Mouse (Mus musculus): ENCODE measurements around the gene Pparg. TPM values are rescaled to one million over a fixed set of nuclear protein-coding genes. Genes with fewer than 3 reads are reported as not detected.

Pparg gene
- polyA plus RNA-seq, 1 experiment from 2014 or later, result 0.65 TPM

DNA sequence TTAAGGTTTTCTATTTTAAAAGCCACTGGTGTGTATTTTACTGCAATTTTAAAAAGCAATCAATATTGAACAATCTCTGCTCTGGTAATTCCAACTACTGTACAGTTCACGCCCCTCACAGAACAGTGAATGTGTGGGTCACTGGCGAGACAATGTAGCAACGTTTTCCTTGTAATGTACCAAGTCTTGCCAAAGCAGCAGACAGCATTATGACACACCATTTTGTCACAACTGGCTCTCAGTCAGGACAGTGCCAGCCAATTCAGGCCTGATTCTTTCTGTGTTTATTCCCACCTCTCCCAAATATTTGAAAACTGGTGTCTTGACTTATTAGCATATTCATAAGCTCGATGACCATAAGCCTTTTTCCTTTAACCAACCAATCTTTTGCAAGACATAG, 60.9 kb downstream of the Pparg start:
- Histone ChIP-seq H3K27ac (no peak overlapping the region), H3K27me3 (no peaks in the 10 kb centered on the region), H3K9me3 (no peaks in the 10 kb centered on the region), H3K4me1 (replicated peaks) (0 out of 2 replicates have a peak, but pooled peaks cover 4% of the 10 kb centered on the region), H3K4me2 (no peak overlapping the region), H3K9ac (replicated peaks) (no peak overlapping the region), H3K36me3 (no peaks in the 10 kb centered on the region), H3K4me3 (replicated peaks) (no peak overlapping the region)
- ATAC-seq (ENCODE audit: insufficient number of reproducible peaks, insufficient read depth, low FRiP score, low TSS enrichment, low read depth), result no peak
- WGBS, result 78% methylated on average over 4 of the region's 4 CpGs

DNA sequence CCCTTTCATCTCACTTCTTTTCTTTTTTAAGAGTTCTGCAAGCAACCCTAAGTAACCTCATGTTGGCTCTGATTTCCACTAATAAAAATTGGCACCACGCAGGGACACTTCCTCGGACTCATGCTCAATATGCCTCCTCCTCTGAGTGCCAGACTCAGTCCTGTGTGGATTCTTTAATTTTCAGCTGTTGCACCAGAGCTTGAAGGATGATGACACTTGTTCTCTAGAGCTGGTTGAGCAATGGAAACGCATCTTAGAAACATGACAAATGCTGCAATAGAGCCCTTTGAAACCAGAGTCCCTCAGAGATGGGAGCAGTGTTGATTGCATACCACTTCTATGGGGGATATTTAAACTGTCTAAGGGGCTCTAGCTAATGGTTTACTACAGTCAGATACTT, 63.7 kb downstream of the Pparg start:
- ATAC-seq (ENCODE audit: insufficient number of reproducible peaks, insufficient read depth, low FRiP score, low TSS enrichment, low read depth), result no peak
- H3K4me1 ChIP-seq (replicated peaks), result 0 out of 2 replicates have a peak, but pooled peaks cover 4% of the 10 kb centered on the region
- H3K9me3 ChIP-seq, result no peaks in the 10 kb centered on the region
- no peaks in the 10 kb centered on the region for H3K36me3 ChIP-seq
- H3K4me2 ChIP-seq, result no peak overlapping the region
- H3K27me3 ChIP-seq, result no peaks in the 10 kb centered on the region
- H3K27ac ChIP-seq, result no peak overlapping the region
- no peak overlapping the region for H3K4me3 ChIP-seq (replicated peaks)
- H3K9ac ChIP-seq (replicated peaks), result no peak overlapping the region
- 65% methylated on average over 3 of the region's 3 CpGs for WGBS

DNA sequence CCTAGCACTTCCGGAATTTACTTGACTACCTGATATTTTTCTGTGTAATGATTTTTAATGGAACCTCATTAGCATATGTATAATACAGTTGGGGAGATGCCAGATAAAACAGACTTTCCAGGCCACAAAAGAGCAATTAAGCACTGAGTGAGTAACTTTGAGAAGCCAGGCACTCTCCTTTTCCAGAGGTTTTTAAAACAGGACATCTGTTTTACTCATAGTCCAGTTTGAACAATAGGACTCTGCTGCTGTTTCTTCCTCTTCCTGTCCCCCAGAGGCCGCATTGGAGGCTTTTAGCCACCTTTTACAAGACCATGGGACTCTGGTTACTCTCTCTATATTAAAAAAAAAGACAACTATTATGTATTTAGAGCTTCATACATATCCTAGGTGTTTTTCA, 72.0 kb downstream of the Pparg start:
- H3K9me3 ChIP-seq, result no peaks in the 10 kb centered on the region

DNA sequence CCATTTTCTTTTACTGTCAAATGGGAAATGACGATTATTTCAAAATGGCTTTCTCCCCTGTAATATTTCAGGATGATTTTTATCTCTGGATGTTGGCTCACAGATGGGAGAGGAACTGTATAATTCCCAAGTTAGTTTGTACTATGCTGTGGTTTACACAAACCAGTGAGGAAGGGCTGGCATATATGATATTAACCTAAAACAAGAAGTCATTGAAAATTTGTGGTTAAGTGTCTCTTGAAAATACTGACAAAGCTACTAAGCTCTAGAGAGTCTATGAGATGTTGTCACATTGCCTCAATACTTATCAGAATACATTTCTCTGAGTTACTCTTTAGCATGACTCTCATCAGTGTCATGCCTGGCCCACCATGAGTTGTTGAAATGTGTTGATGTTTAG, 73.3 kb downstream of the Pparg start:
- H3K4me3 ChIP-seq (replicated peaks), result no peak overlapping the region
- no peak overlapping the region for H3K4me2 ChIP-seq
- H3K27me3 ChIP-seq, result no peaks in the 10 kb centered on the region
- no peaks in the 10 kb centered on the region for H3K9me3 ChIP-seq
- no peaks in the 10 kb centered on the region for H3K36me3 ChIP-seq
- H3K27ac ChIP-seq, result no peak overlapping the region
- WGBS, result 88% methylated on average over 1 of the region's 1 CpGs
- no peak overlapping the region for H3K9ac ChIP-seq (replicated peaks)
- no peaks in the 10 kb centered on the region for H3K4me1 ChIP-seq (replicated peaks)
- ATAC-seq (ENCODE audit: insufficient number of reproducible peaks, insufficient read depth, low FRiP score, low TSS enrichment, low read depth), result no peak

More for the DNA sequence above, 72.0 kb downstream of the Pparg start:
- Histone ChIP-seq H3K27me3 (no peaks in the 10 kb centered on the region), H3K4me3 (replicated peaks) (no peak overlapping the region), H3K4me2 (no peak overlapping the region), H3K4me1 (replicated peaks) (no peaks in the 10 kb centered on the region), H3K27ac (no peak overlapping the region), H3K9ac (replicated peaks) (no peak overlapping the region), H3K36me3 (no peaks in the 10 kb centered on the region)
- WGBS, result 56% methylated on average over 2 of the region's 2 CpGs
- ATAC-seq (ENCODE audit: insufficient number of reproducible peaks, insufficient read depth, low FRiP score, low TSS enrichment, low read depth), result no peak

DNA sequence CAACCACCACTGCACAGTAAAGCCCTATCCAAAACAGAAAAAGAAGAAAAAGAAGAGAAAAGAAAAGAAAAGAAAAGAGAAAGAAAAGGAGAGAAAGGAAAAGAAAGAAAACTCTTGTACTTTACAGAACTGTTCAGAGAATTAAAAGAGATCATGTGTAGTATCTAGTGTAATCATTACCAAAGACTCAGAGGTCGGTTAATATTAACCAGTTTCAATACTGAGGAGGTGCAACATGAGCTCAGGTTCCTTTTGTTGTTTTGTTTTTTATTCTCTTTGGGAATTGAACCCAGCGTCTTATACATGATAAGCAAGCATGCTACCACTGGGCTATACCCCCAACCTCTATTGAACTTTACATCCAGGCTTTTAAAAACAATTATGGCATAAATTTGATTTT, 74.1 kb downstream of the Pparg start:
- WGBS, result 76% methylated on average over 2 of the region's 2 CpGs
- H3K9ac ChIP-seq (replicated peaks), result no peak overlapping the region

DNA sequence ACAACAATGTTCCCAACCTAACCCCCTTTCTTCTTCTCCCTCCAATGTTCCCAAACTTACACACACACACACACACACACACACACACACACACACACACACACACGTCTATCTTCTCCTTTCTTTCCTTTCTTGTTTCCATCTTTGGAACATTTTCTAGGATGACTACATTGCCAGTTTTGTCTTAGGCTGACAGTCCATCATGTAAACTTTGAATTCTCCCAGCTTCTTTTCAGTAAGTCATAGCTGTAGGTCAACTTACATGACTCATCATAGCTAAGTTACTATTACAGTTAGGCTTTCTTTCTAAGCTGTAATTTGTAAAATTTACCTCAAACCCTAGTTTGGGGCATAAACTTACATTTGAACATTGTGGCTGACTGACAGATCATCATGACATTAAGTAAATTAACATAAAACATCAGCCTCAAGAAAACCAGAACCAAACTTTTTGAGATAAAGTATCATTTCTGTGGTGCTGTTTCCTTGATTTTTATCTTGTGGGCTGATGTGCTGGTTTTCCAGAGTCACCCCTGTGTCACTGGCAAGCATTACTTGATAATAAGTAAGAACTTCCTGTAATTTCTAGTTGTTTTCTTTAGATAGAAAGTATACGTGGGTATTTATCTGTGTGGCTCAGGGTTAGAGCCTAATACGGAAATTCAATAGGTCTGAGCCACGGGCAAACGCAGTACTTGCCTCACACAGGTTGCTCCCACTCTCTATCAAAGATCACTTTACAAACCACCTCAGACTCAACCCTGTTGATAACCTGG, 79.7 kb downstream of the Pparg start:
- Histone ChIP-seq H3K4me3 (replicated peaks) (no peak overlapping the region), H3K4me2 (no peak overlapping the region), H3K36me3 (no peaks in the 10 kb centered on the region), H3K27ac (no peak overlapping the region), H3K4me1 (replicated peaks) (no peaks in the 10 kb centered on the region), H3K9ac (replicated peaks) (no peak overlapping the region), H3K9me3 (peaks cover 5% of the 10 kb centered on the region; the same call in 1 of the 2 replicates), H3K27me3 (no peaks in the 10 kb centered on the region)
- ATAC-seq (ENCODE audit: insufficient number of reproducible peaks, insufficient read depth, low FRiP score, low TSS enrichment, low read depth), result no peak
- 82% methylated on average over 5 of the region's 5 CpGs for WGBS

More for the DNA sequence above, 74.1 kb downstream of the Pparg start:
- ATAC-seq (ENCODE audit: insufficient number of reproducible peaks, insufficient read depth, low FRiP score, low TSS enrichment, low read depth), result no peak
- Histone ChIP-seq H3K27me3 (no peaks in the 10 kb centered on the region), H3K9me3 (no peaks in the 10 kb centered on the region), H3K4me1 (replicated peaks) (no peaks in the 10 kb centered on the region), H3K4me3 (replicated peaks) (no peak overlapping the region), H3K27ac (no peak overlapping the region), H3K4me2 (no peak overlapping the region), H3K36me3 (no peaks in the 10 kb centered on the region)

DNA sequence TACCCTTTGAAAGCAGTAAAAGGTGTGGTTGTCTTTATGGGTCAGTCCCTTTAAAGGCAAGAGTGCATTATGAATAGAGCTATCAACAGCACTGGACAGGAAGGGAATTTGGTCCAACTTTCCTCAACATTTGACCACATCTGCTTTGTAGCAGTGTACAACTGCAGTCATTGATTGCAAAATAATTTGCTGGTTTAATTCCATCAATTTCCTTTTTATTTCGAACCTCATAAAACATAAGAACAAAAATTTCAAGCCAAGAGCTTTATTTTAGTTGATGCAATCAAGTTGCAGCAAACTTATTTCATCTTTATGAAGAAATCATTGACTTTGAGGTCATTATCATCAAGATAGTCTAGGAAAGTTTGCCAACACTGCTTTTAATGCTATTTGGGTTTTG, 91.8 kb downstream of the Pparg start:
- no peak overlapping the region for H3K4me3 ChIP-seq (replicated peaks)
- H3K9ac ChIP-seq (replicated peaks), result no peak overlapping the region
- 61% methylated on average over 1 of the region's 1 CpGs for whole genome bisulfite sequencing
- no peaks in the 10 kb centered on the region for H3K9me3 ChIP-seq
- no peak overlapping the region for H3K4me2 ChIP-seq
- no peaks in the 10 kb centered on the region for H3K4me1 ChIP-seq (replicated peaks)
- no peak overlapping the region for H3K27ac ChIP-seq
- no peaks in the 10 kb centered on the region for H3K27me3 ChIP-seq
- H3K36me3 ChIP-seq, result no peaks in the 10 kb centered on the region
- ATAC-seq (ENCODE audit: insufficient number of reproducible peaks, insufficient read depth, low FRiP score, low TSS enrichment, low read depth), result no peak

DNA sequence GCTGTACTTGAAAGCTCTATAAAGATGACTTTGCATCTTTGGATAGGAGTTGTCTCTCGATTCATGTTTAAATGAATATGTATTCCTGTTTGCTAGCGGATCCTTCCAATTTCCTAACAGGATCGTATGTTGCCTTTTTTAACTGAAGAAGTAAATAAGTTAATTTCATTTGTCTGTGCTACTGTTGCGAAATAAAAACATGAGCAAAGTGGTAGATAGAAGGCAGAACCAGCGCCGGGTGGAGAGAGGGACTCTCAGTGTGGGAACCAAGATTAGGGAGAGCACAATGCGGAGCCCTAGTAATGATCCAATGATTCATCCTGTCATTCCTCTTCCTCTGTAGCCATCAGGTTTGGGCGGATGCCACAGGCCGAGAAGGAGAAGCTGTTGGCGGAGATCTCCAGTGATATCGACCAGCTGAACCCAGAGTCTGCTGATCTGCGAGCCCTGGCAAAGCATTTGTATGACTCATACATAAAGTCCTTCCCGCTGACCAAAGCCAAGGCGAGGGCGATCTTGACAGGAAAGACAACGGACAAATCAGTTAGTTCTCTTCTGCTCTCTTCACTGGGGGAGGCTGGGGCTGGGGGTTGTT, 102.1 kb downstream of the Pparg start:
- Histone ChIP-seq H3K9me3 (no peaks in the 10 kb centered on the region), H3K9ac (replicated peaks) (no peak overlapping the region), H3K27me3 (no peaks in the 10 kb centered on the region), H3K4me3 (replicated peaks) (no peak overlapping the region), H3K36me3 (no peaks in the 10 kb centered on the region), H3K4me1 (replicated peaks) (no peaks in the 10 kb centered on the region), H3K4me2 (no peak overlapping the region), H3K27ac (no peak overlapping the region)
- ATAC-seq (ENCODE audit: insufficient number of reproducible peaks, insufficient read depth, low FRiP score, low TSS enrichment, low read depth), result no peak
- 86% methylated on average over 16 of the region's 16 CpGs for WGBS

DNA sequence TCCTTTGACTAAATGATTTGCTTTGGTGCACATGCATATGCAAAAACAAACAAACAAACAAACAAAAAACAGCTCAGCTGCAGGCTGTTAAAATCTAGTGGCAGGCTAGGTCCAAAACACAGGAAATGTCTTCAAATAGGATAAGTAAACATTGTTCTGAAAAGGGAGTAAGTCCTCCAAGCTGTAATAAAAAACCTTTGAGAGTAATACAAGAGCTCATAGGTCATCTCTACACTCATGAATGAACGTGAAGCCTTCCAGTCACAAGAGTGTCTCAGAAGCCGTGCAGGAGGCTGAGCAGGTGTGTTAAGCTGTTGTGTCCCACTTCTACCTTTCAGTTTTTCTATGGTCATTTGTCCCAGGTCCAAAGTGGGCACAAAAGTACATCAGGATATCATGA, 102.6 kb downstream of the Pparg start:
- no peak for ATAC-seq (ENCODE audit: insufficient number of reproducible peaks, insufficient read depth, low FRiP score, low TSS enrichment, low read depth)
- no peak overlapping the region for H3K4me2 ChIP-seq

DNA sequence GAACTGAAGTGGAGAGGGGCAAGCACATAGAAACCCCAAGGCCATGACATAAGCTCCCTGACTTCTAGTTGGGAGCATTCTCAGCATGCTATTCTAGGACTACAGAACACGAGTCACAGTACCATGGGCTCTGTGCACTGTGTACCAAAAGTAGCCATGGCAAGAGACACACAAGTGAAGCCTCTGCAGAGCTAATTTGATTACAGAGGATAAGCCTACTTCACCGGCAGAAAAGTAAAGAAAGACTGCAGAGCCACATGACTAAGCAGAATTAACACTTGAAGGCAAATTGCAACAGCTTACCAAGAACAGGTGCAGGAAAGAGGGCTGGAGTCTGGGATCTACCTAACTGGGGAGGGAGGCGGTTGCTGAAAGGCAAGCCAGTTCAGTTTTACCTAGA, 103.9 kb downstream of the Pparg start:
- ATAC-seq (ENCODE audit: insufficient number of reproducible peaks, insufficient read depth, low FRiP score, low TSS enrichment, low read depth), result no peak
- no peaks in the 10 kb centered on the region for H3K9me3 ChIP-seq
- no peaks in the 10 kb centered on the region for H3K27me3 ChIP-seq
- no peak overlapping the region for H3K4me3 ChIP-seq (replicated peaks)
- no peak overlapping the region for H3K9ac ChIP-seq (replicated peaks)
- H3K4me1 ChIP-seq (replicated peaks), result no peaks in the 10 kb centered on the region
- 58% methylated on average over 3 of the region's 3 CpGs for WGBS
- H3K4me2 ChIP-seq, result no peak overlapping the region
- no peak overlapping the region for H3K27ac ChIP-seq
- H3K36me3 ChIP-seq, result no peaks in the 10 kb centered on the region

More for the DNA sequence above, 102.6 kb downstream of the Pparg start:
- Histone ChIP-seq H3K27me3 (no peaks in the 10 kb centered on the region), H3K36me3 (no peaks in the 10 kb centered on the region), H3K27ac (no peak overlapping the region), H3K9me3 (no peaks in the 10 kb centered on the region), H3K4me3 (replicated peaks) (no peak overlapping the region), H3K9ac (replicated peaks) (no peak overlapping the region), H3K4me1 (replicated peaks) (no peaks in the 10 kb centered on the region)
- WGBS, result 86% methylated on average over 2 of the region's 2 CpGs

DNA sequence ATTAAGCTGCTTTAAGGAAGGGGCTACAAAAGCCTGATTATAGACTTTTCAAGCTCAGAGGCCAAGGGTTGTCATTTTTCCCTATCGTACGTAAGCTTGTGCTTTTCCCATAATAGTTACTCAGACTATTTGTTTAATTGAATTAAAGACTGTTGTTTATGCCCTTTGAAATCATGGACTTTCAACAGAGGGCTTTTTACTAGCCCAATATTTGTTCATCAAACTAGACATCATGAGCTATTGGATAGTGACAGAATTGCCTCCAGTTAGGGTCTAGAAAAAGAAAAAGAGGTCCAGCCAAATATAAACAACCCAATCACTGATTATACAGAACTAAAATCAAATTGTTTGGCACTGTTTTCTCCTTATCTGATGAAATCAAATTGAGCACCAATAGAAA, 104.7 kb downstream of the Pparg start:
- Histone ChIP-seq H3K9me3 (no peaks in the 10 kb centered on the region), H3K36me3 (no peaks in the 10 kb centered on the region), H3K4me1 (replicated peaks) (no peaks in the 10 kb centered on the region), H3K9ac (replicated peaks) (no peak overlapping the region), H3K4me2 (no peak overlapping the region), H3K27me3 (no peaks in the 10 kb centered on the region), H3K27ac (no peak overlapping the region), H3K4me3 (replicated peaks) (no peak overlapping the region)
- WGBS, result 83% methylated on average over 2 of the region's 2 CpGs
- ATAC-seq (ENCODE audit: insufficient number of reproducible peaks, insufficient read depth, low FRiP score, low TSS enrichment, low read depth), result no peak

DNA sequence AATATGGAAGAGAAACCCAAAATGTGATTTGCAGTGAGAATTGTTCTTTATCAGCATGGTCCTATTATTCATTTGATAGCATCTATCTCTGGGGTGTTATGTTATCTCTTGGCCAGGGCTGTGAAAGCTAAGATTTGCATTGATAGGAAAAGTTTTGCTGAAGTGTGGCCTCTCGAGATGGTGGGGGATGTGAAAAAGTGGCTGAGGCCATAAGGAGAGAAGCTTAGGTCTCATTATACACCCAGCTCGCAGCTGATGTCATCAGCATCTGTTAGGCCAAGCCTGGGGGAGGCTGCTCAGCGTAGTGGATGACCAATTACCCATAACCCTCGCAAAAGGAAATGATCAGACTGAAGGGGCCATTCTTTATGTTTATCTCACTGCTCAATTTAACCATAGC, 105.1 kb downstream of the Pparg start:
- Histone ChIP-seq H3K4me3 (replicated peaks) (no peak overlapping the region), H3K9ac (replicated peaks) (no peak overlapping the region)

More for the DNA sequence above, 105.1 kb downstream of the Pparg start:
- Histone ChIP-seq H3K4me2 (no peak overlapping the region), H3K27me3 (no peaks in the 10 kb centered on the region), H3K27ac (no peak overlapping the region), H3K4me1 (replicated peaks) (no peaks in the 10 kb centered on the region), H3K36me3 (no peaks in the 10 kb centered on the region), H3K9me3 (no peaks in the 10 kb centered on the region)
- WGBS, result 36% methylated on average over 4 of the region's 4 CpGs
- no peak for ATAC-seq (ENCODE audit: insufficient number of reproducible peaks, insufficient read depth, low FRiP score, low TSS enrichment, low read depth)
